Mouse (Mus musculus) cerebellum, adult 18-20 months (tissue): Measurements from ENCODE around the gene Slc4a8.
"Not testable (repeated sequence)": the region's sequence is repeated elsewhere in the genome, so short reads cannot be mapped to it uniquely, and the experiment has no call there.

Experiments used
- DNase-seq, 2 experiments: peaks; one replicate each; pipeline ENCODE4 v3.0.0; 2021

Slc4a8 gene

GRCm38 (mm10) chr15:100775189-100776166 lies 13.9 kb downstream of the Slc4a8 start:
- DNase-seq, result no peak

DNA sequence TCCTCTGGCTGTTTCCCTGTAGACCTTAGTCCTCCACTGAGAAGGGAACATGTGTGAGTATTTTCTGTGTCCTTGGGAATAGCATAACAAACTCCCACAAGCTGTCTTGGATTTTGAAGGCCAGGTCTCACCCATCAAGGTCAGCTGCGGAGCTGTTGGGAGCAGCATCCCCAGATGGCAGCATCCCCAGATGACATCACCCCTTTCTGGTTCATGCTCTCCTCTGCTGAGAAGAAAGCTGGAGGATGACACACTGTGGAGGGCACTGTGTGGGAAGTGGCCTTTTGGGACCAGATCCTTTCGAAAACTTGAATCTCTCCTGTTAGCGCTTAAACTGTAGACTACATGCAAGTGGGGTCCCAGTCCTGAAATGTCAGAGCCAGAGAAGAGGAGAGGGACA lies 14.9 kb downstream of the Slc4a8 start:
- no peak for DNase-seq

- DNase-seq, result no peak
These were observed 15.8 kb downstream of the Slc4a8 start for GRCm38 (mm10) chr15:100777020-100778016.

- DNase-seq, result no peak
These were observed 18.3 kb downstream of the Slc4a8 start for GRCm38 (mm10) chr15:100779896-100780295.

DNA sequence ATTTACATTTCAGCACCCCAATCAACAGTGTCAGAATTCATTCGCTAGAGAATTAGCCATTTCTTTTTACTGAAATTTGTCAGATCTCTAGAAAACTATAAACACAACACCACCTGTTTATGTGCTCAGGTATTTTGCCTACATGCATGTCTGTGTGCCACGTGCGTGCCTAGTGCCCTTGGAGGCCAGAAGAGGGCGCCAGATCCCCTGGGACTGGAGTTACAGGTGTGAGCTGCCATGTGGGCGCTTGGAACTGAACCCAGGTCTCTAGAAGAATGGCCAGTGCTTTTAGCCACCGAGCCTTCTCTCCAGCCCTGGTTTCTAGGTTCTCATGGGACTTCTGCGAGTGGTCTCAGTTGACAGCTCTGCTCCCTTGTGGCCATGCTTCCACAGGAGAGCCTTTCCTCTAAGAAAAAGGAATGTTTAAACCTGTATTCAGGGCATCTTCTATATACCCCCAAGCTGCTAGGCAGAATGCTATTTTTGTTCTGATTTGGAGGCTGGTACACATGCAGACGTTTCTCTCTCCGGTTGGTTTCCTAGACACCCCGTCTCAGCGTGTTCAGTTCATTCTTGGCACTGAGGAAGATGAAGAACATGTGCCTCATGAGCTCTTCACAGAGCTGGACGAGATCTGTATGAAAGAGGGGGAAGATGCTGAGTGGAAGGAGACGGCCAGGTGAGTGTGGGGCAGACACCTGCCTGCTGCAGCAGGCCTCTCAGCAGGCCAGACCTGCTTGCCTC lies 21.9 kb downstream of the Slc4a8 start:
- no peak for DNase-seq

GRCm38 (mm10) chr15:100790219-100790618 lies 28.7 kb downstream of the Slc4a8 start:
- no peak for DNase-seq

DNA sequence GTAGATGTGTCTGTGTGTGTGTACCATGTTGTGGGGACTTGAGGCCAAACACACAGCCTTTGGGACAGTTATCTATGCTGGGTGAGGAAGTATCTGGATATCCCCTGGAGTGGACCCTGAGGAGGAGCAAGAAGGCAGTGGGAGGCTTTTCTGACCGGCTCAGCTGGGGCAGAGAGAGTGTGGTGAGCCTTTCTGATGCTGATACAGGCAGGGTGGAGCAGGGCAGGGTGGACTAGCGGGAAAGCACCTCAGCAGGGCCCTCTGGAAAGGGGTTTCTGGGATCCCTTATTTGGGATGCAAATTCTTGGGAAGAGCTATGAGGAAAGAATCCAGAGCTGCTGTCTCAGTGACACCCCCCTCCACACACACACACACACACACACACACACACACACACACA lies 30.8 kb downstream of the Slc4a8 start:
- DNase-seq, result no peak

GRCm38 (mm10) chr15:100800914-100801313 lies 39.4 kb downstream of the Slc4a8 start:
- DNase-seq, result no peak

DNA sequence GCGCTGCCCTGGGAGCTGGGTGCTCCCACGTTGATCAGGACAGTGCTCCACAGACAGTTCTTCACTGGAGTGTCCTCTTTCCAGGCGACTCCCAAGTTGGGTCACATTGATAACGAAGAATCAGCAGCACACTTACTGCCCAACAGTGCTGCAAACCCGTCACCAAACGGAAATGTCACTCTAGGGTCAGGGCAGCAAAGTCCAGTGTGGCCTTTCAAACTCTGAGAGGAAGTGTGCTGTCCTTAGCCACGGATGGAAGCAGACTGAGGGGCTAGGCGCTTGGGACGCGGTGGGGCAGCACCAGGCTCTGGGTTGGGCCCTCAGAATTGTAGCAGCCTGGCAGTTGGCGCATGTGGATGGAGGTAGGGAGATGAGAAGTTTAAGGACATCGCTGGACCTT lies 46.5 kb downstream of the Slc4a8 start:
- no peak for DNase-seq

DNA sequence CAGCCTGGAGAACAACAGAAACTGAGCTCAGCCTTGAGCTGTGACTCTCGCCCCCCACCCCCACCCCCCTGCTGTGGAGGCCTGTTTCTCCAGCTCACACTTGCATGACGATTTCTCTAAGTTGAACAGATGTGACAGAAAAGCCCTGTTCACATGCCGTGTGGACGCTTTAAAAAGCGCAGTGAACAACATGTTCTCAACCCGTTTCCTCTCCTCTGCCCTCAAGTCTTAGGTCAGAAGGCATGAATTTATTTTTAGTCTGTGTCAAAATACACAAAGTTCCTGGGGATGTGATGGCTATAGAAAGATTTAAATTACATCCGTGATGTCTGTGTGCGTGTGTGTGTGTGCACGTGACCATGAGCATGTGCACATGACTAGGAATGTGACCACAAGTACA lies 46.9 kb downstream of the Slc4a8 start:
- DNase-seq, result no peak

GRCm38 (mm10) chr15:100810243-100810642 lies 48.7 kb downstream of the Slc4a8 start:
- no peak for DNase-seq

GRCm38 (mm10) chr15:100813501-100813900 lies 52.0 kb downstream of the Slc4a8 start:
- no peak for DNase-seq

- peak; percentile 33 to 43 for DNase-seq
These were observed 52.5 kb downstream of the Slc4a8 start for GRCm38 (mm10) chr15:100814066-100814465.

GRCm38 (mm10) chr15:100815310-100815709 lies 53.8 kb downstream of the Slc4a8 start:
- DNase-seq, result no peak

- DNase-seq, result no peak
These were observed 57.3 kb downstream of the Slc4a8 start for GRCm38 (mm10) chr15:100818860-100819259.

GRCm38 (mm10) chr15:100821824-100822223 lies 60.3 kb downstream of the Slc4a8 start:
- no peak for DNase-seq

GRCm38 (mm10) chr15:100822370-100822769 lies 60.8 kb downstream of the Slc4a8 start:
- DNase-seq, result not testable (repeated sequence)

- peak in 1 of 2 experiments; percentile 15 for DNase-seq
These were observed 63.8 kb downstream of the Slc4a8 start for GRCm38 (mm10) chr15:100825249-100825856.

DNA sequence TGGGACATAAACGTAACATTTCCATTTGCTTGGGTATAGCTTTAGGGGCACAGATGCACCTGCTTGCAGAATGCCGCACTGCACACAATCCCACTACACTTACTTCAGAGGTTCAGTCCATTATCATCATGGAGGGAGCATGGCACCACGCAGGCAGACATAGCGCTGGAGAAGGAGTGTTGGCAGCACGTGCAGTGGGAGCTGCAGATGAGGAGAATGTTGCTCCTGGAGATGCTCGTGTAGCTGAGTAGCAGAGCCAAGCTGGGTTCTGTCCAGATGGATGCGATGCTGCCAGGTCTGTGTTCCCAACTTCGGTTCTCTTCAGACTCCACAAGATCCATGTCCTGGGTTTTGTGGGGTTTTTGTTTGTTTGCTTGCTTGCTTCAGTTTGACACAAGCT lies 64.5 kb downstream of the Slc4a8 start:
- DNase-seq, result no peak

DNA sequence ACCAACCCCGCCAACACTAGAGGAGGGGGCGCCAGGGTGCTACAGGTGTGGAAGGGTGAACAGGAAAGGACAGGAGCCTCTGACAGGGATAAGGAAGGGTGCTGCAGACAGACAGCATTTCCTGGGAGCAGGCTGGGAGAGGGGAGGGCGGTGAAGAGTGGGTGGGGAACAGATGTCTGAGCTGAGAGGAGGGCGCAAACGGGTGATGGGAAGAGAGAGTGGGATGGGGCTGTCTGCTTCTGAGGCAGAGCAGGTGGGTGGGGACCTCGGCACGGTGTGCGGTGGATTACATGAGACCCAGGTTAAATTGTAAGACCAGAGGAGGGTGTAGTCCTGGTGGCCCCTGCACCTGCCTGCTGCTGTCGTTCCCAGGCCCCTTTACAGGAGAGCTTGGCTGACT lies 68.2 kb downstream of the Slc4a8 start:
- no peak for DNase-seq

DNA sequence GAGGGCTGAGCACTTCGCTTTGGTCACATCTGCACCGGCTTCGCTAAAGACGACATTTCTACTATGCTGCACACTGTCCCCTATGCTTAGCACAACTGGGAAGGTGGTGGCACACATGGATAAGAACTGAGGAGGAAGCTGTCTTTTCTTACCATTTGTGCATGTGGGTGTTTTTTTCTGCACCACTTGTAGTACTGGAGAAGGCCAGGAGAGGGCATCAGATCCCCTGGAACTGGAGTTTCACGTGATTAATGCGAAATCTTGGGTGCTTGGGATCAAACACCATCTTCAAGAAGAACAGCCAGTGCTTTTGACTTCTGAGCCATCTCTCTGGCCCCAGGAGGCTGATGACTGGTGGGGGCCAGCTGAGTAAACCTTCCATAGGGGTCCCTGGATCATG lies 69.1 kb downstream of the Slc4a8 start:
- no peak for DNase-seq

GRCm38 (mm10) chr15:100832144-100832543 lies 70.6 kb downstream of the Slc4a8 start:
- DNase-seq, result no peak
